In the genomic region with DNA sequence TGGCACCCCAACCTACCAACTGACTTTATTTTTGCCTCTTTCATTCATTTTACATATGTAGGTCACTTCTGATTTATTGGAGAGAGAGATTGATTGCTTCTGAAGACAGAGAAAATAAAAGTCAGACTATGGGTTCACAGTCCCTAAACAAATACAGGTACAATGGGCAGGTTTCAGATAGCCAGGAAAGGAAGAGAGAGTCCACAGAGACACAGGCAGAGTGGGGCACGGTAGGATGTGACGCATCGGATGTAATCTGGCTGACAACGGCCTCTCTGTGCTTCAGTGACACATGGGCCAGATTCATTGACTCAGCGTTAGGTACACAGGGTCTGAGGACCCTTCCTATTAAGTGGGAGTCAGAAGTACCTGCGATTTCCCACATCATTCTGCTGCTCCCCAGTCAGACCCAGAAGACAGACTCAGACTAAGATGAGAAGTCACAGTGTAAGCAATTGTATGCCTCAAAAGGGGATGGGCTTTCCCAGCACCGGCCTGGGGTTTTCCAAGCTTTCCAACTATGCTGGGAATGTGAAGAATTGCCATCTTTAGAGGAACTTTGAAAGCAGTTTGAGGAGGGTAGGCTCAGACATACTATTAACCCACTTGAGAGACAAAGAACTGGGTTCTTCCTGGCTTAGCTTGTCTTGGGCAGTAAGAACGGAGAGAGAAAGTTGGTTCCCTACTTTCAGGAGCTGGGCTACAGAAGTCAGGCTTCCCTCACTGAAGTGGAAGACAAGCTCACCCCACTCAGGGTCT, we compare ENCODE assay signal across 18 mouse cellular contexts.
DNase-seq lines count a peak whose midpoint lies in the region; ATAC-seq and TF ChIP-seq lines count a peak whose summit lies in the region.
"Had no signal": no experiment of that assay in that cellular context is flagged by ENCODE, and none has a peak within 500 bp of the region (broad histone marks: within the 10 kb centered on the region; RNA-seq: fewer than 3 reads in every experiment).

No protein-coding gene starts in this region.

- ATAC-seq in intestine, embryonic 15.5 days, result 0 out of 2 replicates have a peak, but pooled peaks have one; percentile 34
- ATAC-seq in intestine, postnatal 0 days, result no peak
- ATAC-seq: forebrain, embryonic 16.5 days; midbrain, embryonic 13.5 days had no signal

- no peak overlapping the region for H3K4me2 ChIP-seq in intestine, embryonic 15.5 days (replicated peaks)
- no peak overlapping the region for H3K4me2 ChIP-seq in intestine, postnatal 0 days (replicated peaks; ENCODE audit: low read depth)
- H3K4me2 ChIP-seq: hindbrain, embryonic 12.5 days; midbrain, embryonic 13.5 days had no signal

- intact Hi-C loops in gastrocnemius, adult 2 months (cut with DNase I), result no loop called here

- DNase-seq in gastrocnemius, adult 2 months, result no peak
- no peak for DNase-seq in gastrocnemius, postnatal 4 days (ENCODE audit: low spot score in 2 of 2)
- DNase-seq in spleen, adult 2 months (ENCODE audit: low read depth in 1 of 2, low spot score in 2 of 2), result no peak
- no peak for DNase-seq in spleen, postnatal 36 days (ENCODE audit: low spot score in 2 of 2)
- no peak for DNase-seq in right cerebral cortex, postnatal 10 days (ENCODE audit: low spot score in 2 of 2)
- no peak for DNase-seq in adrenal gland, postnatal 4 days (ENCODE audit: low spot score in 2 of 2)
- DNase-seq: adrenal gland, postnatal 10 days; cerebellum, postnatal 36 days; kidney, adult 18-20 months; layer of hippocampus, postnatal 36 days; left cerebral cortex, postnatal 4 days; lung, adult 18-20 months; thymus, postnatal 14 days had no signal

- no peaks in the 10 kb centered on the region for H3K27me3 ChIP-seq in intestine, embryonic 15.5 days (replicated peaks)
- no peaks in the 10 kb centered on the region for H3K27me3 ChIP-seq in intestine, postnatal 0 days (replicated peaks; ENCODE audit: control insufficient read depth, insufficient read depth, low read length)
- no peaks in the 10 kb centered on the region for H3K27me3 ChIP-seq in spleen, adult 2 months (ENCODE audit: control insufficient read depth, insufficient read depth, low read length)
- H3K27me3 ChIP-seq: hindbrain, embryonic 12.5 days; midbrain, embryonic 13.5 days had no signal

- no peak for TF ChIP-seq POLR2A in spleen, adult 2 months (IDR thresholded peaks at IDR 0.05; ENCODE audit: low read depth, low read length)

- TF ChIP-seq CTCF in gastrocnemius, adult 2 months (IDR thresholded peaks at IDR 0.05), result no peak
- no peak for TF ChIP-seq CTCF in intestine, postnatal 0 days (IDR thresholded peaks at IDR 0.05; ENCODE audit: low read depth)
- no peak for TF ChIP-seq CTCF in spleen, adult 2 months (IDR thresholded peaks at IDR 0.05; ENCODE audit: extremely low read depth, insufficient read depth, insufficient read length, insufficient replicate concordance)

- H3K4me1 ChIP-seq in intestine, embryonic 15.5 days (replicated peaks), result no peaks in the 10 kb centered on the region; the same call in 1 of the 2 replicates
- peaks cover 7% of the 10 kb centered on the region; the same call in 1 of the 2 replicates for H3K4me1 ChIP-seq in intestine, postnatal 0 days (replicated peaks; ENCODE audit: control insufficient read depth, insufficient read depth, low read length)
- no peaks in the 10 kb centered on the region for H3K4me1 ChIP-seq in spleen, adult 2 months (ENCODE audit: control insufficient read depth, insufficient read depth, insufficient read length)
- H3K4me1 ChIP-seq: hindbrain, embryonic 12.5 days; midbrain, embryonic 13.5 days had no signal

- H3K9ac ChIP-seq in intestine, embryonic 15.5 days, result no peak overlapping the region
- no peak overlapping the region for H3K9ac ChIP-seq in intestine, postnatal 0 days (ENCODE audit: low read depth, low read length)
- H3K9ac ChIP-seq: hindbrain, embryonic 12.5 days; midbrain, embryonic 13.5 days had no signal

- peak overlapping the region; percentile 67 for H3K27ac ChIP-seq in gastrocnemius, adult 2 months
- no peak overlapping the region; the same call in 1 of the 2 replicates for H3K27ac ChIP-seq in intestine, embryonic 15.5 days
- no peak overlapping the region for H3K27ac ChIP-seq in intestine, postnatal 0 days (ENCODE audit: low read depth, low read length)
- H3K27ac ChIP-seq in spleen, adult 2 months (ENCODE audit: insufficient read depth, low read length), result 0 out of 2 replicates have a peak overlapping the region, but pooled peaks have one; percentile 5
- H3K27ac ChIP-seq: hindbrain, embryonic 12.5 days; midbrain, embryonic 13.5 days had no signal

- H3K36me3 ChIP-seq in intestine, embryonic 15.5 days, result no peaks in the 10 kb centered on the region
- no peaks in the 10 kb centered on the region for H3K36me3 ChIP-seq in intestine, postnatal 0 days (ENCODE audit: control insufficient read depth, insufficient read depth)
- no peaks in the 10 kb centered on the region for H3K36me3 ChIP-seq in spleen, adult 2 months (ENCODE audit: control insufficient read depth, insufficient read depth, low read length)
- H3K36me3 ChIP-seq: hindbrain, embryonic 12.5 days; midbrain, embryonic 13.5 days had no signal

- no peaks in the 10 kb centered on the region for H3K9me3 ChIP-seq in intestine, embryonic 15.5 days
- no peaks in the 10 kb centered on the region for H3K9me3 ChIP-seq in intestine, postnatal 0 days (ENCODE audit: control insufficient read depth)
- H3K9me3 ChIP-seq: hindbrain, embryonic 12.5 days; midbrain, embryonic 13.5 days had no signal

- WGBS in intestine, embryonic 15.5 days, result 59% methylated on average over 8 of the region's 8 CpGs
- 67% methylated on average over 8 of the region's 8 CpGs for whole genome bisulfite sequencing in intestine, postnatal 0 days
- WGBS in spleen, adult 2 months, result 88% methylated on average over 8 of the region's 8 CpGs

- no peak overlapping the region for H3K4me3 ChIP-seq in gastrocnemius, adult 2 months
- no peak overlapping the region for H3K4me3 ChIP-seq in intestine, embryonic 15.5 days (replicated peaks)
- H3K4me3 ChIP-seq in intestine, postnatal 0 days (ENCODE audit: low read depth, low read length), result no peak overlapping the region
- H3K4me3 ChIP-seq in spleen, adult 2 months (ENCODE audit: extremely low read depth, insufficient read depth, insufficient read length), result no peak overlapping the region
- H3K4me3 ChIP-seq: hindbrain, embryonic 12.5 days; midbrain, embryonic 13.5 days had no signal

Comparison
In these comparisons a context has a peak if more than half of its experiments do, and no peak if none do; other contexts are left out.
1. H3K27ac ChIP-seq: peak in gastrocnemius, adult 2 months (single experiment) and spleen, adult 2 months (single experiment); none in intestine, embryonic 15.5 days (single experiment) and intestine, postnatal 0 days (single experiment).